Mouse (Mus musculus): Measurements from ENCODE around the gene Cidec. TPM values are rescaled to one million over a fixed set of nuclear protein-coding genes. Genes with fewer than 3 reads are reported as not detected.
A peak's percentile ranks its signal among the peaks of the same experiment; 100 is the strongest.

Cidec gene
- total RNA-seq, 4 experiments from 2014 or later: 3.1 to 5.7 (median 4.6) TPM

DNA sequence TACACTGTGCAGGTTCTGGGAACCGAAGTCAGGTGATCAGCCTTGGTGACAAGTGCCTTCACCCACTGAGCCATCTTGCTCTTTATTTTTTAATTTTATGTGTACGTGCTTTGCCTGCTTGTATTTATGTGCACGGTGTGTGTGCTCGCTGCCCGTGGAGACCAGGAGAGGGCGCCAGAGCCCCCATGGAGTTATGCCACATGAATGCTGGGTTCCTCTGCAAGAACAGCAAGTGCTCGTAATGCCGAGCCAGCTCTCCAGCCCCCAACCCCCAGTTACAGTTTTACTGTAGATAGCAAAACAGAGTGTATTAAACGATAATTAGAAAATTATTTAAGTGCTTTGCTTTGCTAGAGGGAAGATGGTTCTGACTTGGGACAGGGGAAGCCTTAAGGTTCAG is 28.9 kb downstream of the Cidec start:
- no peak for DNase-seq (ENCODE audit: low spot score)

DNA sequence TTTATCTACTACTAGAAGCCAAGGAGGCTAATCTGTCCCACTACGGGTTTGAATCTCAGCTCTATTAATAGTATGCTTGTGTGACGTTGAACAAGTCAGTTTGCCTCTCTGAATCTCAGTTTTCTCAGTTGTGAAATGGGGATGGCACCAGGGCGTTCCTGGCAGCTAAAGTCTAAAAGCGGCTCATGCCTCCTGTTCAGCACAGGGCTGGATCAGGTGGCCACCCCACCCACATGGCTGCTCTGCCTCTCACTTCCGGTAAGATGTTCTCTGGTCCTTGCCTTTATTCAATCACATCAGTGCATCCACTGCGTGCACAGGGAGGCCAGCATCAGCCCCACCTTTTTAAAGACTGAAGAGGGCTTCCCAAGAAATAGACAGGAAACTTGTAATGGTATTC is 30.1 kb downstream of the Cidec start:
- DNase-seq (ENCODE audit: low spot score): no peak

DNA sequence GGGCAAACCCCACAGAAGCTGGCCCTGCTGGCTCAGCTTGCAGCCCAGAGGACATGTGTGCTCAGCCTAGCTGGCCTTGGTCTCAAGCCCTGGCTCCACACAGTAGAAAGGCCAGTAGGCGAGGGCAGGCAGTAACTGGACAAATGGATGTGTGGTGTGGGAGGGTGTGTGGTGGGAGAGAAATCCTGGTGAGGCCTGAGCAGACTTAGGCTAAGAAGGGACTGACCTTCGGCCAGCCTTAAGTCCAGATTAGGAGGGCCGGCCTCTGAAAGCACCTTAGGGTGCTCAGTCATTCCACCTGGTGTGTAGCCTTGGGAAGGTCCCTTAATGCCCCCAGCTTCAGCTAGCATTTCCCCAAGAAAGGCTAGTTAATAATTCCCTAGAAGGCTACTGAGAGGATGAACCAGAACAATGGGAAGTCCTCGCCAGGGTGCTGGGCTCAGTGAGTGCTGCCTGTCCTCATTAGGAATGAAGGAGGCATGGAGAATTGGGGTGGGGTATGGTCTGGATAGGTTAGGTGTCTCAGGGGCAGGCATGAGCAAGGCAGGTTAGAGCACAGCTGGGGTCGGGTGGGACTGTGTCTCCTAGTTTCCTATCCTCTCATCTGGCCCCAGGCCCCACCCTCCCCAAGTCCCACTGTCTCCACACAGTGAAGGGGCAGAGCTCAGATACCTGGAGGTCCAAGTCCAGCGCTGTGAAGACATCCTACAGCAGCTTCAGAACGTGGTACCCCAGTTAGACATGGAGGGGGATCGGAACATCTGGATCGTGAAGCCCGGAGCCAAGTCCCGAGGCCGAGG is 30.7 kb downstream of the Cidec start:
- no peak for DNase-seq (ENCODE audit: low spot score)

DNA sequence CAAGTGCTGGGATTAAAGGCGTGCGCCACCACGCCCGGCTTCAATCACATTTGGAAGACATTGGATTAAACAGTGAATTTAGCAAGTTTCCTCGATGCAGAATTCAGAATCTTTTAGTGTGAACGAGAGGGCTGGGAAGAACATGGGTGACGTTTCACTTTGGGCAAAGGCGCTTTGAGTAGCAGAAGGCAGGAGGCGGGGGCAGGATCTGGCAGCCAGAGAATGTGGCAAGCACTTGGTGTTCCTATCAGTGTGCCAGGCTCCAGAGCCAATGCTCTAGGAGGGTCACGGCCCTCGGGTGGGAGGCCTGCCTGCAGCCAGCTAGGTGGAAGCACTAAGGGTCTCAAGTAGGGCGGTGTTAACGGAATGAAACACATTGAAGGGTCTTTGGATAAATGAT is 33.5 kb downstream of the Cidec start:
- DNase-seq (ENCODE audit: low spot score): no peak

DNA sequence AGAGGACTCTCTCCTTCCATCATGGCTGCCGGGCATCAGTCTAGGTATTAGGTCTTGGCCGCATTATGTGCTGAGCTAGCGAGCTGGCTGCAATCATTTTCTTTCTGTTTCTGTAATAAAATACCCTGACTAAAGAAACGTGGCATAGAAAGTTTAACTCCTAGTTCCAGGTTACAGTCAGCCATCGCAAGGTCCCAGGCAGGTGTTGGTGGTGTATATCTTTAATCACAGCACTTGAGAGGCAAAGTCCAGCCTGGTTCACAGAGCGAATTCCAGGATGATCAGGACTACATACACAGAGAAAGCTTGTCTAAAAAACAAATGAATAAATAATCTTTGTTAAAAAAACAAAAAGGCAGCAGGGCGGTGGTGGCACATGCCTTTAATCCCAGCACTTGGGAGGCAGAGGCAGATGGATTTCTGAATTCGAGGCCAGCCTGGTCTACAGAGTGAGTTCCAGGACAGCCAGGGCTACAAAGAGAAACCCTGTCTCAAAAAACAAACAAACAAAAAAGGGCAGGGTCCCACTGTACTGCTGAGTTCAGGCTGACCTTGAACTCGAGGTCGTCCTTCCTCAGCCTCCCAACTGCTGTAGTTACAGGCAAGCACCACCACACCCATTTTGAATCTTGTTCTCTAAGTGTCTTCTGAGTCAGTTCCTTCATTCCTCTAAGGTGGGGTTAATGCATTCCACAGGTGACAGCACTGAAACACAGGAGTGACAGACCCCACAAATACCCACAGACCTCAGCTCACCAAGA is 39.1 kb downstream of the Cidec start:
- no peak for DNase-seq (ENCODE audit: low spot score)

DNA sequence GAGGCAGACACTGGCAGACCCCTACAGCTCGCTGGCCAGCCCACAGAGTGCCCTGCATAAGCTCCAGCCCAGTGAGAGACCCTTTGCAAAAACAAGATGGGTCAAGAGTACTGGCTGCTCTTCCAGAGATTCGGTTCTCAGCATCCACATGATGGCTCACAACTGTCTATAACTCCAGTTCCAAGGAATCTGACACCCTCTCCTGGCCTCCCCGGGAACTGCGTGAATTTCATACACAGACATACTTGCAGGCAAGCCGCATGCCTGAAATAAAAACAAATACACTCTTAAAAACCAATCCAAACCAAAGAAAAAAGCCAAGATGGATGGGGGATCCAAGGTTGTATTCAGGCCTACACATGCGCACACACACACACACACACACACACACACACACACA is 40.1 kb downstream of the Cidec start:
- no peak for DNase-seq (ENCODE audit: low spot score)

DNA sequence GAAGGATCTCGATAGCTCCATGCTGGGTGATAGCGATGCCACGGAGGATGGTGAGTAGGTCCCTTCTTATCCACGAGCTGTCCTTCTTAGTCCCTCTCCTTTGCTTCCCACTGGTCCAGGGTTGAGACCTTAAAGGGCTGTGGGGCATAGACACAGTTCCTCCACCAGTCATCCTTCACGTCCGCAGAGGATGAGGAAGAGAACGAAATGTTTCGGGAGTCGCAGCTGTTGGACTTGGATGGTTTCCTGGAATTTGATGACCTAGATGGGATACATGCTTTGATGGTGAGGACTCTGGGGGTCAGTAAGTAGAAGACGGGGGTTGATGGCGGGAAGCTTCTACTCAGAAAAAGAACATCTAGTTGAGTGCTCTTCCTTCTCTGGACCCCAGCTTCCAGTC is 40.7 kb downstream of the Cidec start:
- DNase-seq (ENCODE audit: low spot score): no peak

DNA sequence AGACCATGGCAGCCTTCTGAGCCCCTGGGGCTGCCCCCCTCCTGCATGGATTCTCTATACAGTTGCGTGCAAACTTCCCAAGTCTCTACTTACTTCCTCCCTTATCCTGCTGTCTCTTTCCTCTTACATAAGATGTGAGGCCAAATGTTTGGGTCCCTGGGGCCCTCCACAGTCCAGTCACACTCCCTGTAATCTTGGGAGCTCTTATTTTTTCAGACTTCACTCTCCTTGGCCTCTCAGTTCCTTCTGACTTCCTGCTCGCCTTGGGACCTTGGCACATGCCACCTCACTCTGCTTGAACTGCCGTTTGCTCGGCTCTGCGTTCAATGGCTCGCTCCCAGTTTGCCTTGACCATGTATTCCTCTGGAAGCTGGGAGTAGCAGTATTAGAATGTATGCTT is 41.6 kb downstream of the Cidec start:
- no peak for DNase-seq (ENCODE audit: low spot score)

DNA sequence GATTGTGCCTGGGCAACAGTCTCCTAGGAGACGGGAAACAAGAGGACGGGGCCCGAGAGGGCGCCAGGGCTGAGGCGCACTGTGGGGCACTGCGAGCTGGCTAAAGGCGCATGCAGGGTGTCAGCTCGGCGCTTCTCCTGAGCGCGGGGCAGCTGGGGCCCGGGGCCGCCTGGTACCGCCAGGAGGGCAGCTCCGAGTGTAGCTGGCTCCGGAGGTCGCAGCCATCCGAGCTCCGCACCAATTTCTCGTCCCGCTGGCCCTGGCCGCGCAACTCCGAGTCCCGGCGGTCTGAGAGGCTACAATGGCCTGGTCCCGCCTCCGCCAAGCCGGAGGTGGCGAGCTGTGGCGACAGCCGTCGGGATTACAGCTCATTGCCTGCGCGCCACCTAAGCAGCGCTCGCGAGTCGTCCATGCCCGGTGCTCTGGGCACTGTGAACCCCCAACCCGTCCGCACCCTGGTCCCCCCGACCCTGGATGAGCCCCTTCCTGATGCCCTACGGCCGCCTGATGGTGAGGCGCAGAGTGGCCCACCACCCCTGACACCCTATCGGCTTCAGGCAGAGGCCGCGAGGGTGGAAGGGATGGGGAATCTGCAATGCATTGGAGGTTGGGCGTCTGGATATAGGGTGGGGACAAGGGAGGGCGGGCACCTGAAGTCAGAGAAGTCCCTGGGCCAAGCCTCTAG is 43.0 kb downstream of the Cidec start:
- DNase-seq (ENCODE audit: low spot score): no peak

DNA sequence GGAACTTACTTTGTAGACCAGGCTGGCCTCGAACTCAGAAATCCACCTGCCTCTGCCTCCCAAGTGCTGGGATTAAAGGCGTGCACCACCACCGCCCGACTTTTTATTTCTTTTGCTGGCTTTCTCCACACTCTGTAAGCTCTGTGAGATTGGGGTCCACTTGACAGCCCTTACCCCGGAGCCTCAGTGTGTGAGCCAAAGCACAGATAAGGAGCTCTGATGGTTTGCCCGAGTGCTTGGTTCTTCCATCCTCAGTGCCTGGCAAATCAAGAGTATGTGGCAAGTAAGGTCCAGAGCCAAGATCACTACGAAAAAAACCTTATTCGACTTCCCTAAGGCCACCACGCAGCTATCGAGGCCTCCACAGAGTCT is 43.6 kb downstream of the Cidec start:
- no peak for DNase-seq (ENCODE audit: low spot score)

DNA sequence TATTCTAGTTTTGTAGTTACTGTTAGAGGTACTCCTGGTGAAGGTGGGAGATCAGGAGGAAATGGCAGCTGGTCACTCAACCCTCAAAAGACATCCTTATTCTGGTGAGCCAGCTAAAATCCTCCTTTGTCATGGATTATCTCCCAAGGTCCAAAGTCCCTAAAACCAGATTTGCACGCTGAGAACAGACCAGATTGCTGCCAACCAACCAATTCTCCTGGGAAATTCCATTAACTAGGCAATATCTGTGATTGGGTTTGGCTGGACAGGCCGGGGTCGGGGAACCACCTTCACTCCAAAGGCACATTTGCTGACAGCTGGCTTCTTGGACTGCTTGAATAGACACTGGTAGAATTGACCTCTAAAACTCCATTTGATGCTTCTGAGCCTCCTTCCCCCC is 44.8 kb downstream of the Cidec start:
- no peak for DNase-seq (ENCODE audit: low spot score)

DNA sequence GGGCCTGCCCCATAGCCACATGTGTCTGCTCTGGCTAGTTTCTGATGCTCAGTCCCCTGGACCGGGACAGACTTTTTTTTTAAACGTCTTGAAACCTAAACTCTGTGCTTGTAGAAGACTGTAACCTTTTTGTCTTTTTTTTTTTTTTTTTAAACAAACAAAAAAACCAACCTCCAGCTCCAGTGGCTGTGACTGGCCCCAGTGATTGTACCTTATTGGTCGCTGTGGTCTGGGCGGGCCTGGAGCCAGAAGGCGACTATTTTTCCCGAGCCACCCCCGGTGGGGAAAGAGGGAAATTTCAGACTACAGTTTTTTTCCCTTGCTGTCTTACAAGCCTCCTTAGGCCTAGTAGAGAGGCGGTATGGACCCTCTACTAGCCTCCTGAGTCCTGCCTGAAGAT is 46.6 kb downstream of the Cidec start, which contains the start of gene Ttll3:
Gene Ttll3 (plus strand): TSS at position 301 of the 400 bp plus-strand sequence.
- DNase-seq (ENCODE audit: low spot score): no peak

DNA sequence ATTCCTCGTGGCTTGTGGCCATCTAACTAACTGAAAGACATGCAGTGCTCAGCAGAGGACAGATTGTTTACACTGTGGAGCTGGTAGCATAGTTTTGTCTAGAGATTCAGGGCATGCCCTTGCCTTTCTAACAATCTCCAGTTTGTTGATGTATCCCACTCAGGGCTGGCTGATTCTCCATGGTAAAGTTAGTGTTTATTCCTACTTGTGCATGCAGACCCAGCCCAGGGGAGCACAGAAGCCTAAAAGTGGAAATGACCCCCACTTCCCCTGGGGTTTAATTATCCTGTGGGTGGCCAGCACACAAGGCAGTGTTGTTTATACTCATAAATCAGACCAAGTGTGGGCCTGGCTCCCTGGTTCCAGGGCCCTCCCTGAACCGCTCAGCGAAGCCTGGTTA is 49.5 kb downstream of the Cidec start:
- no peak for DNase-seq (ENCODE audit: low spot score)

DNA sequence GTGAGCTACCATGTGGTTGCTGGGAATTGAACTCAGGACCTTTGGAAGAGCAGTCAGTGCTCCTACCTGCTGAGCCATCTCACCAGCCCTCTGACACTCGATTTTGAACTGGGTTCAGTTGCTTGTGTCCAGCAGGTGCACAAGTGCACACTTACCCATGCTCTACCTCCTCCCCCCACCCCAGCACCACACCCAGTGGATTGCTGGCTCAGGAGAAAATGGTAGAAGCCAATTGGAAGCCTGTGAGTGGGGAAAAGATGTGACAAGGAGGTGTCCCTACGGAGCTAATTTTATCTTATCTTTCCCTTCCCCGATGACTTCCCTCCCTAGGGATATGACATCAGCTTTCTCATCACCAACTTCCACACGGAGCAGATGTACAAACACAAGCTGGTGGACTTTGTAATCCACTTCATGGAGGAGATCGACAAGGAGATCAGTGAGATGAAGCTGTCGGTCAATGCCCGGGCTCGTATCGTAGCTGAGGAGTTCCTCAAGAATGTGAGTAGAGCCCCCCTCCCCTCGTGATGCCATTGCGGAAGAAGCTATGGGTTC is 50.3 kb downstream of the Cidec start:
- DNase-seq (ENCODE audit: low spot score): no peak

DNA sequence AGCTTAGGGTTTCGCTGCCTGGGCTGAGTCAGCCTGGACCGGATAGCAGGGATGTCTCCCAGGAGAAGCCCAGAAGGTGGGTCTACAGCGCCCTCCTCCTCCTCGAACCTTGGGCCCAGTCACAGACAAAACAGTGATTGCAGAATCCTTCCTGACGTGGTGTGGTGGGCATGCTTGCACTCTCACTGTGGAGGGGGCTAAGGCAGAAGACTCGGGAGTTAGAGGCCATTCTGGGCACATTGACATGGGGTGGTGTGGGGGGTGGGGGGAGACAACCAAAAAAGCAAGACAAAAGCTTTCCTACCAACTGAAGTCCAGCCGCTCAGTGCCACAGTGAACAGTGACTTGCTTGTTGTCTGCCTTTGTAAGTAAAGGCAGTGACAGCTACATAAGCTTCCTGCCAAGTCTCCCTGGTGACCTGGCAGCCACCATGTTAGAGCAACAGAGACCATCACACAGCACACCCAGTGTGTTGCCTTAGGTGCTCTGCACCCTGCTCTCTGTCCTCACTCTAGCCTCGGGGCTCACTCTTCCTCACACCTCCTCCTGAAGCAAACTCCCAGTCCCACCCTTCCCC is 51.1 kb downstream of the Cidec start:
- DNase-seq (ENCODE audit: low spot score): no peak

DNA sequence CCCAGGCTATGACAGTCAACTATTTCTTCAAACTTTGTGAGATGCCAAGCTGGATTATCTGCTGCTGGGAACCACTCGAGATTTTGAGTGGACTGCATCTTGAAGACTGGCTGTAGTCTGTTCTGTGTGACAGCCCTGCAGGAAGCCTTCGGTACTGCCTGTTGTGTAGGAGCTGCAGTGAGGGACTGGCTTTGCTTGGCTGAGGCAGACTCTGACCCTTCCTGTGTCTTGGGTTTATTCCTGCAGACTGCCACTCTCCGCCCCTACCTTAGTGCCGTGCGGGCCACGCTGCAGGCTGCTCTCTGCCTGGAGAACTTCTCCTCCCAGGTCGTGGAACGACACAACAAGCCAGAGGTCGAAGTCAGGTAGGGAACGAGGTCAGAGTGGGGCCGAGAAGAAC is 55.1 kb downstream of the Cidec start:
- DNase-seq (ENCODE audit: low spot score): no peak

DNA sequence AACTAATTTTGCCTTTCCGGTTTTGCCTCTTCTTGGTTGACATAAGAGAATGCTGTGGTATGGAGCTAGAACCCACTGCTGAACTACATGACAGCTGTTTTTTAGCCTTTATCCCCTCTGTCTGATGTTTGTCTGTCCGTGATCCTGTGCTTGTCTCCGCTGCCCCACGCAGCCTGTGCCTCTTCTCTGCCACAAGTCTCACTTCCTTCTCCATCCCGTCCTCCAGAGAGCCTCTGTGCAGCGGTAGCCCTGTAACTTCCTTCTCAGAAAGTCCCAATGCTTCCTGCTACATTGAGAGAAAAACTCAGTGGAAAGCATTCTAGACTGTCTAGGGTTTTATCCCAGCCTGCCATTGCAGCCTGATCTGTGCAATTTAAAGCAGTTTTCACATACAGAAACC is 56.3 kb downstream of the Cidec start:
- no peak for DNase-seq (ENCODE audit: low spot score)

DNA sequence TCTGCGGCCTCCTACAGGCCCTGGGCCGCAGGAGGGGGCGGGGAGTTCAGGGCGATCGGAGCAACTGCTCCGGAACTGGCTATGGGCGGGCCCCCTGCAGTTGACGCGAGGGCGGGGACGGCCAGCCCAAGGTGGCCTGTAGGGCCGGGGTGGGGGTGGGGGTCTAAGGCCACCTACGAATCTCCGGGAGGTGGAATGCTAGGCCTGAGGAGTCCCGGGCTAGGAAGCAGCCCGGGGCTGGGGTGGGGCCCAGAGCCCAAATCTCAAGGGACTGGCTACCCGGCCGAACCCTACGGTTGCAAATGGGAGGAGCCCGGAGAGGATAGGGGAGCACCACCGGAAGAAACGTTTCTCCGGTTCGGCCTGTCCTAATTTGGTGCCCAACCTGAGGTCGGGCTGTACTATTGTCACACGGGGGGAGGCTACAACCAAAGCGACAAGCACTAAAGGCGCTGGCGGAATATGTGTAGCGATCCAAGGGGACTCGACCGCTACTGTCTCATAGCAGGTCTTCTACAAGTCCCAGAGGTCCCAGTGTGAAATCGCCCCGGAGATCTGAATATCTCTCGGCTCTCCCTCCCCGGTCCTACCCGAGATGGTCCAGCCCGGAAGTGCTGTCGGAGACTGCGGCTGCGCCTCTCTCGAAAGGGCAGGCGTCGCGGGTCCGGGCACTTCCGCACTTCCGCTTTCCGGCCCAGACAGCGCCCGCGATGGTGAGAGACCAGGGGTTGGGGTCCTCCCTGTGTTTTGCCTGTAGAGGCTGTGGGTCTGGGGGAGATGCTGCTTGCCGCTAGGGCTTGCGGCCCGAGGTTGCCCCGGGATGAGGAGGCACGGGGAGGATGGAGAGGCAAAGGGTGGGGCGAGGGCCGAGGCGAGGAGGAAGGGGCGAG is 57.8 kb downstream of the Cidec start, which contains the start of the genes Tada3 and Arpc4:
Gene Tada3 (minus strand): TSS at position 388 of the 890 bp plus-strand sequence.
Gene Arpc4 (plus strand): TSS at position 620 of the 890 bp plus-strand sequence.
- DNase-seq (ENCODE audit: low spot score): peak; percentile 90

DNA sequence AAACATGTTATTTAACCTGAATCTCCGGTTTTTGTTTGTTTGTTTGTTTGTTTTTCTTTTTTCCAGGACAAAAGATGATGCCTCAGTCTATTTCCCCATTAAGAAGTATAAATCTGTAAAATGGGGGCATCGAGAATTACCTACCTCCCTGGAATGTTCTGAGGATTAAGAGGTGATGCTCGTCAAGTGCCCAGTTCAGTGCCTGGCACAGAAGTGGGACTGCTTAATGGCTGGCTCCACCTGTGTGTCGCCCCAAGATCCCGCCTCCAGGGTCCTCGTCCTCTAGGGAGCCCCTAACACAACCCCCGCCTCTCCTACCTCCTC is 58.4 kb downstream of the Cidec start:
- no peak for DNase-seq (ENCODE audit: low spot score)
